8 mouse cellular contexts compared by ENCODE assay signal in genomic region chr13:112926796-112927195, GRCm38 (mm10). TPM values are rescaled to one million over a fixed set of nuclear protein-coding genes. Genes with fewer than 3 reads are reported as not detected.
DNase-seq lines count a peak whose midpoint lies in the region; ATAC-seq and TF ChIP-seq lines count a peak whose summit lies in the region.

No protein-coding gene starts in this region.

- under 1% methylated on average over 19 of the region's 19 CpGs for WGBS in heart, adult 2 months
- under 1% methylated on average over 19 of the region's 19 CpGs for WGBS in hindbrain, embryonic 16.5 days
- under 1% methylated on average over 19 of the region's 19 CpGs for whole genome bisulfite sequencing in liver, embryonic 16.5 days (ENCODE audit: insufficient replicate concordance)
- under 1% methylated on average over 19 of the region's 19 CpGs for WGBS in small intestine, adult 2 months

- no peak for TF ChIP-seq EP300 in heart, adult 2 months (IDR thresholded peaks at IDR 0.05; ENCODE audit: insufficient read depth, low read depth, low read length)

- peak overlapping the region; percentile 78 for H3K9ac ChIP-seq in heart, adult 2 months (ENCODE audit: low read depth, low read length)
- H3K9ac ChIP-seq in hindbrain, embryonic 16.5 days (ENCODE audit: low read depth, low read length), result peak overlapping the region; percentile 81
- H3K9ac ChIP-seq in liver, embryonic 16.5 days (ENCODE audit: low read depth, low read length), result peak overlapping the region; percentile 78

- peaks cover 5% of the 10 kb centered on the region for H3K4me1 ChIP-seq in heart, adult 2 months (ENCODE audit: control insufficient read depth, insufficient read depth, low read length)
- peaks cover 2% of the 10 kb centered on the region; the same call in 1 of the 2 replicates for H3K4me1 ChIP-seq in embryonic fibroblast, embryonic 13.5 days (ENCODE audit: control insufficient read depth, insufficient read depth, low read length)
- H3K4me1 ChIP-seq in hindbrain, embryonic 16.5 days (ENCODE audit: control insufficient read depth, insufficient read depth, low read depth, low read length), result peaks cover 20% of the 10 kb centered on the region
- peaks cover 19% of the 10 kb centered on the region for H3K4me1 ChIP-seq in liver, embryonic 16.5 days (ENCODE audit: control insufficient read depth, low read depth, low read length)
- peaks cover 8% of the 10 kb centered on the region for H3K4me1 ChIP-seq in small intestine, adult 2 months (ENCODE audit: control insufficient read depth, insufficient read depth, insufficient read length, low read length)

- peaks cover 4% of the 10 kb centered on the region; the same call in 1 of the 2 replicates for H3K36me3 ChIP-seq in heart, adult 2 months (ENCODE audit: control insufficient read depth, insufficient read depth, low read length)
- H3K36me3 ChIP-seq in hindbrain, embryonic 16.5 days (ENCODE audit: control insufficient read depth, insufficient read depth, low read length), result no peaks in the 10 kb centered on the region
- H3K36me3 ChIP-seq in liver, embryonic 16.5 days (ENCODE audit: control insufficient read depth, insufficient read depth), result no peaks in the 10 kb centered on the region
- H3K36me3 ChIP-seq in small intestine, adult 2 months (ENCODE audit: control insufficient read depth, insufficient read depth, low read length), result peaks cover 5% of the 10 kb centered on the region; the same call in 1 of the 2 replicates

- peak overlapping the region; percentile 63 for H3K4me2 ChIP-seq in hindbrain, embryonic 16.5 days (ENCODE audit: low read length)
- H3K4me2 ChIP-seq in liver, embryonic 16.5 days (ENCODE audit: low read depth, low read length), result peak overlapping the region; percentile 85

- H3K4me3 ChIP-seq in heart, adult 2 months, result peak overlapping the region; percentile 83
- peak overlapping the region; percentile 97 for H3K4me3 ChIP-seq in embryonic fibroblast, embryonic 13.5 days (ENCODE audit: insufficient read depth, low read length)
- H3K4me3 ChIP-seq in hindbrain, embryonic 16.5 days (ENCODE audit: low read length), result peak overlapping the region; percentile 69
- peak overlapping the region; percentile 93 for H3K4me3 ChIP-seq in liver, embryonic 16.5 days (ENCODE audit: low read depth, low read length)
- peak overlapping the region; percentile 76 for H3K4me3 ChIP-seq in small intestine, adult 2 months (ENCODE audit: low read depth, low read length)

- TF ChIP-seq CTCF in heart, adult 2 months (IDR thresholded peaks at IDR 0.05), result no peak
- no peak for TF ChIP-seq CTCF in embryonic fibroblast, embryonic 13.5 days (IDR thresholded peaks at IDR 0.05; ENCODE audit: borderline replicate concordance, insufficient read depth, low read length)
- peak; percentile 5; the same call in 1 of the 2 replicates for TF ChIP-seq CTCF in small intestine, adult 2 months (IDR thresholded peaks at IDR 0.05; ENCODE audit: extremely low read depth, insufficient read length, insufficient replicate concordance, low read depth, low read length)

- H3K79me2 ChIP-seq in heart, adult 2 months (replicated peaks; ENCODE audit: control insufficient read depth, insufficient read depth, low read length), result peaks cover 4% of the 10 kb centered on the region

- no peaks in the 10 kb centered on the region for H3K27me3 ChIP-seq in heart, adult 2 months (ENCODE audit: control insufficient read depth, insufficient read depth, low read length)
- no peaks in the 10 kb centered on the region for H3K27me3 ChIP-seq in hindbrain, embryonic 16.5 days (replicated peaks; ENCODE audit: control insufficient read depth, insufficient read depth, low read length)
- H3K27me3 ChIP-seq in liver, embryonic 16.5 days (ENCODE audit: control insufficient read depth, insufficient read depth, low read depth, low read length), result no peaks in the 10 kb centered on the region
- H3K27me3 ChIP-seq in small intestine, adult 2 months (ENCODE audit: control insufficient read depth, insufficient read depth, low read length), result no peaks in the 10 kb centered on the region

- H3K9me3 ChIP-seq in hindbrain, embryonic 16.5 days (ENCODE audit: control insufficient read depth, low read length), result no peaks in the 10 kb centered on the region
- no peaks in the 10 kb centered on the region for H3K9me3 ChIP-seq in liver, embryonic 16.5 days (replicated peaks; ENCODE audit: control insufficient read depth, low read length)

- DNase-seq in heart, adult 2 months, result peak in 1 of 2 experiments; percentile 39
- DNase-seq in heart, adult 8-10 months (ENCODE audit: low spot score), result no peak
- DNase-seq in adrenal gland, postnatal 10 days, result peak; percentile 40
- DNase-seq in frontal cortex, postnatal 14 days (ENCODE audit: low spot score in 2 of 2), result no peak

- ATAC-seq in hindbrain, embryonic 16.5 days, result no peak
- ATAC-seq in liver, embryonic 16.5 days (ENCODE audit: low read depth), result peak; percentile 30

- intact Hi-C loops in heart, adult 2 months (cut with DNase I), result loop anchor here (2.0 to 5.0 kb wide), 4 partner anchors 61 to 264 kb away; partner anchors contain the start of genes Ccno, Plpp1 and Slc38a9

- no peak for TF ChIP-seq POLR2A in heart, adult 2 months (IDR thresholded peaks at IDR 0.05; ENCODE audit: insufficient read depth, low read depth, low read length)
- no peak for TF ChIP-seq POLR2A in embryonic fibroblast, embryonic 13.5 days (IDR thresholded peaks at IDR 0.05; ENCODE audit: low read depth, low read length)
- no peak for TF ChIP-seq POLR2A in small intestine, adult 2 months (IDR thresholded peaks at IDR 0.05; ENCODE audit: low read depth, low read length)

- H3K27ac ChIP-seq in heart, adult 2 months, result peak overlapping the region; percentile 72
- peak overlapping the region; percentile 78 for H3K27ac ChIP-seq in embryonic fibroblast, embryonic 13.5 days (ENCODE audit: insufficient read depth, low read length)
- H3K27ac ChIP-seq in hindbrain, embryonic 16.5 days (ENCODE audit: low read depth, low read length), result peak overlapping the region; percentile 59
- H3K27ac ChIP-seq in liver, embryonic 16.5 days (ENCODE audit: low read length), result peak overlapping the region; percentile 96
- H3K27ac ChIP-seq in small intestine, adult 2 months (ENCODE audit: insufficient read depth, low read depth, low read length), result peak overlapping the region; percentile 59

RNA-seq across cellular contexts. Expression of gene Mtrex, which starts 0.4 kb away (rescaled TPM):
- total RNA-seq in heart, adult 2 months (2021), result 10 to 100 TPM; 24.7 to 28.5 TPM
- 5.5 and 12.5 TPM in 2 replicates for polyA plus RNA-seq in heart, adult 2 months (2012; rRNA removed)
- 10 to 100 TPM; 22.1 to 27.2 (median 26.0) TPM for total RNA-seq in heart, adult 8-10 months (2022)
- total RNA-seq in adrenal gland, postnatal 10 days (2021), result 10 to 100 TPM; 34.9 to 38.7 TPM
- polyA plus RNA-seq in embryonic fibroblast, embryonic 13.5 days (2011; ENCODE audit: insufficient read length, low read depth, missing spikeins), result 54.5 and 58.5 TPM in 2 replicates
- polyA plus RNA-seq in hindbrain, embryonic 16.5 days (2015; fragmentation: Nextera tagmentation; extraction: Ambion mirVana), result 49.0 and 61.1 TPM in 2 replicates
- polyA plus RNA-seq in liver, embryonic 16.5 days (2015; fragmentation: Nextera tagmentation; extraction: Ambion mirVana), result 29.5 and 31.9 TPM in 2 replicates
- polyA plus RNA-seq in small intestine, adult 2 months (2012; rRNA removed), result 0.50 and 1.2 TPM in 2 replicates

RNA-seq across cellular contexts. Expression of gene Dhx29, which starts 0.5 kb away (rescaled TPM):
- total RNA-seq in heart, adult 2 months (2021), result 10 to 100 TPM; 14.2 to 15.7 TPM
- polyA plus RNA-seq in heart, adult 2 months (2012; rRNA removed), result 3.3 and 6.7 TPM in 2 replicates
- total RNA-seq in heart, adult 8-10 months (2022), result 10 to 100 TPM; 14.3 to 15.4 (median 15.1) TPM
- total RNA-seq in adrenal gland, postnatal 10 days (2021), result 10 to 100 TPM; 12.5 to 13.0 TPM
- polyA plus RNA-seq in embryonic fibroblast, embryonic 13.5 days (2011; ENCODE audit: insufficient read length, low read depth, missing spikeins), result 24.0 and 25.5 TPM in 2 replicates
- 23.9 and 36.8 TPM in 2 replicates for polyA plus RNA-seq in hindbrain, embryonic 16.5 days (2015; fragmentation: Nextera tagmentation; extraction: Ambion mirVana)
- polyA plus RNA-seq in liver, embryonic 16.5 days (2015; fragmentation: Nextera tagmentation; extraction: Ambion mirVana), result 4.2 and 4.9 TPM in 2 replicates
- 0.50 and 0.63 TPM in 2 replicates for polyA plus RNA-seq in small intestine, adult 2 months (2012; rRNA removed)
